Mouse (Mus musculus) hindbrain, embryonic 16.5 days (tissue): ENCODE results near the gene Chga. TPM values are rescaled to one million over a fixed set of nuclear protein-coding genes. Genes with fewer than 3 reads are reported as not detected.

Experiments used
- ATAC-seq: fragments of 200-750 bp; cut with Nextera tagmentation; 2 replicates; pipeline ENCODE4 v1.8.0; 2017; ENCODE audit warnings: moderate TSS enrichment, moderate library complexity
- H3K27ac ChIP-seq: fragments of 300-500 bp; sonication (generic); 2 replicates; pipeline ENCODE4 v1.5.1; 2014; ENCODE audit warnings: low read depth, mild to moderate bottlenecking, control low read depth, low read length, moderate library complexity
- H3K27me3 ChIP-seq: fragments of 300-500 bp; sonication (generic); replicated peaks from 2 replicates; pipeline ENCODE4 v1.6.1; 2014; ENCODE audit warnings: low read length; ENCODE audit not compliant: control insufficient read depth, insufficient read depth
- H3K36me3 ChIP-seq: fragments of 300-500 bp; sonication (generic); 2 replicates; pipeline ENCODE4 v1.6.1; 2014; ENCODE audit warnings: mild to moderate bottlenecking, low read length, moderate library complexity, mixed read lengths; ENCODE audit not compliant: control insufficient read depth, insufficient read depth
- H3K4me1 ChIP-seq: fragments of 300-500 bp; sonication (generic); 2 replicates; pipeline ENCODE4 v1.6.1; 2014; ENCODE audit warnings: low read depth, low read length; ENCODE audit not compliant: control insufficient read depth, insufficient read depth
- H3K4me2 ChIP-seq: fragments of 300-500 bp; sonication (generic); 2 replicates; pipeline ENCODE4 v1.6.1; 2014; ENCODE audit warnings: mild to moderate bottlenecking, low read length, control low read depth, moderate library complexity
- H3K4me3 ChIP-seq: fragments of 300-500 bp; sonication (generic); 2 replicates; pipeline ENCODE4 v1.5.1; 2014; ENCODE audit warnings: mild to moderate bottlenecking, low read length, control low read depth, moderate library complexity
- H3K9ac ChIP-seq: fragments of 300-500 bp; sonication (generic); 2 replicates; pipeline ENCODE4 v1.6.1; 2014; ENCODE audit warnings: low read depth, mild to moderate bottlenecking, control low read depth, low read length, moderate library complexity
- H3K9me3 ChIP-seq: fragments of 300-500 bp; sonication (generic); 2 replicates; pipeline ENCODE4 v1.6.1; 2014; ENCODE audit warnings: mild to moderate bottlenecking, low read length, moderate library complexity; ENCODE audit not compliant: control insufficient read depth
- WGBS: fragments of 180-500 bp; shearing (Covaris S2); extraction: QIAGEN DNeasy Blood & Tissue Kit; methylation state at CpG from one replicate; pipeline ENCODE4 v1.1.7; 2014; 5-methylcytosine and 5-hydroxymethylcytosine counted together
- polyA plus RNA-seq: library from polyadenylated mRNA; unstranded; fragments of >200 nt; fragmentation: Nextera tagmentation; extraction: Ambion mirVana; gene quantifications from 2 replicates; pipeline ENCODE4 v1.2.1, GENCODE M21; 2015

The Chga gene
- polyA plus RNA-seq: 198 and 224 TPM in 2 replicates

- Histone ChIP-seq H3K4me1 (peaks cover 9% of the 10 kb centered on the region), H3K4me3 (peak within 1 kb of the TSS; percentile 76), H3K9ac (peak within 1 kb of the TSS; percentile 87), H3K27ac (peak within 1 kb of the TSS; percentile 77), H3K36me3 (0 out of 2 replicates have a peak, but pooled peaks cover under 1% of the 10 kb centered on the region), H3K4me2 (peak within 1 kb of the TSS; percentile 57), H3K27me3 (no peaks in the 10 kb centered on the region), H3K9me3 (no peaks in the 10 kb centered on the region)
- 5% methylated on average over 44 of the region's 48 CpGs for WGBS
- ATAC-seq: peak; percentile 85
Observed at GRCm38 (mm10) chr12:102554721-102555516, at the start of gene Chga. Gene Chga, plus strand, starts transcription at chr12:102554969.

GRCm38 (mm10) chr12:102505131-102505713 is 49.5 kb upstream of the Chga start:
- Histone ChIP-seq H3K27me3 (no peaks in the 10 kb centered on the region), H3K36me3 (no peaks in the 10 kb centered on the region), H3K4me3 (no peak overlapping the region), H3K4me2 (no peak overlapping the region), H3K9me3 (no peaks in the 10 kb centered on the region), H3K9ac (no peak overlapping the region), H3K27ac (no peak overlapping the region), H3K4me1 (no peaks in the 10 kb centered on the region)
- ATAC-seq: no peak
- WGBS: 58% methylated on average over 9 of the region's 9 CpGs

- no peak overlapping the region for H3K4me2 ChIP-seq
- H3K27me3 ChIP-seq: no peaks in the 10 kb centered on the region
Observed at GRCm38 (mm10) chr12:102505949-102506348, 48.8 kb upstream of the Chga start.

GRCm38 (mm10) chr12:102511363-102511762 is 43.4 kb upstream of the Chga start:
- H3K4me1 ChIP-seq: no peaks in the 10 kb centered on the region
- H3K36me3 ChIP-seq: no peaks in the 10 kb centered on the region
- 11% methylated on average over 3 of the region's 3 CpGs for WGBS
- peak; percentile 82 for ATAC-seq
- H3K4me3 ChIP-seq: no peak overlapping the region
- H3K9me3 ChIP-seq: no peaks in the 10 kb centered on the region
- no peaks in the 10 kb centered on the region for H3K27me3 ChIP-seq
- H3K9ac ChIP-seq: no peak overlapping the region
- H3K27ac ChIP-seq: peak overlapping the region; percentile 56; the same call in 1 of the 2 replicates
- H3K4me2 ChIP-seq: no peak overlapping the region

More at GRCm38 (mm10) chr12:102505949-102506348, 48.8 kb upstream of the Chga start:
- no peak for ATAC-seq
- Histone ChIP-seq H3K9me3 (no peaks in the 10 kb centered on the region), H3K4me1 (no peaks in the 10 kb centered on the region), H3K4me3 (no peak overlapping the region), H3K36me3 (no peaks in the 10 kb centered on the region), H3K9ac (no peak overlapping the region), H3K27ac (no peak overlapping the region)
- 94% methylated on average over 7 of the region's 7 CpGs for WGBS

- Histone ChIP-seq H3K9ac (no peak overlapping the region), H3K4me1 (no peaks in the 10 kb centered on the region), H3K27ac (no peak overlapping the region; the same call in 1 of the 2 replicates), H3K4me2 (no peak overlapping the region), H3K4me3 (no peak overlapping the region), H3K36me3 (no peaks in the 10 kb centered on the region), H3K9me3 (no peaks in the 10 kb centered on the region), H3K27me3 (no peaks in the 10 kb centered on the region)
- ATAC-seq: peak; percentile 51; the same call in 1 of the 2 replicates
- 60% methylated on average over 6 of the region's 6 CpGs for WGBS
Observed at GRCm38 (mm10) chr12:102514151-102514550, 40.6 kb upstream of the Chga start.

GRCm38 (mm10) chr12:102514751-102515150 is 40.0 kb upstream of the Chga start:
- H3K9me3 ChIP-seq: no peaks in the 10 kb centered on the region
- no peak for ATAC-seq
- H3K4me2 ChIP-seq: no peak overlapping the region
- H3K36me3 ChIP-seq: no peaks in the 10 kb centered on the region
- no peak overlapping the region for H3K27ac ChIP-seq
- WGBS: 67% methylated on average over 6 of the region's 6 CpGs
- H3K27me3 ChIP-seq: no peaks in the 10 kb centered on the region
- H3K4me1 ChIP-seq: no peaks in the 10 kb centered on the region
- no peak overlapping the region for H3K9ac ChIP-seq
- H3K4me3 ChIP-seq: no peak overlapping the region

- Histone ChIP-seq H3K27me3 (no peaks in the 10 kb centered on the region), H3K4me3 (no peak overlapping the region), H3K36me3 (no peaks in the 10 kb centered on the region), H3K9ac (no peak overlapping the region), H3K9me3 (no peaks in the 10 kb centered on the region), H3K4me2 (no peak overlapping the region), H3K27ac (no peak overlapping the region), H3K4me1 (no peaks in the 10 kb centered on the region)
- 54% methylated on average over 4 of the region's 4 CpGs for WGBS
- no peak for ATAC-seq
Observed at GRCm38 (mm10) chr12:102516151-102516550, 38.6 kb upstream of the Chga start.

GRCm38 (mm10) chr12:102517647-102518046 is 37.1 kb upstream of the Chga start:
- WGBS: 73% methylated on average over 13 of the region's 13 CpGs
- H3K4me2 ChIP-seq: no peak overlapping the region
- ATAC-seq: no peak

More at GRCm38 (mm10) chr12:102517647-102518046, 37.1 kb upstream of the Chga start:
- Histone ChIP-seq H3K9ac (no peak overlapping the region), H3K4me1 (0 out of 2 replicates have a peak, but pooled peaks cover 5% of the 10 kb centered on the region), H3K27me3 (no peaks in the 10 kb centered on the region), H3K9me3 (no peaks in the 10 kb centered on the region), H3K27ac (no peak overlapping the region), H3K36me3 (no peaks in the 10 kb centered on the region), H3K4me3 (no peak overlapping the region)
